Mouse (Mus musculus) MEL (cell line): ENCODE measurements around the gene Ptpre.
"Not testable (repeated sequence)": the region's sequence is repeated elsewhere in the genome, so short reads cannot be mapped to it uniquely, and the experiment has no call there.

ENCODE experiments used
- CTCF ChIP-seq, 3 experiments: IDR thresholded peaks in 2 of 3; conservative IDR thresholded peaks in 1 of 3; 2 replicates each; pipeline ENCODE4 v1.5.1; 2011 to 2012; ENCODE audit warnings: low read length in 3 of 3, low read depth in 2 of 3, mild to moderate bottlenecking in 2 of 3, improper control_type of control experiment in 1 of 3, inconsistent platforms in 1 of 3, mixed read lengths in 1 of 3, moderate library complexity in 1 of 3; ENCODE audit not compliant: control insufficient read depth in 1 of 3, insufficient read depth in 1 of 3, poor library complexity in 1 of 3, severe bottlenecking in 1 of 3
- EP300 ChIP-seq, 2 experiments: IDR thresholded peaks; 2 replicates each; pipeline ENCODE4 v1.6.1; 2011; ENCODE audit warnings: improper control_type of control experiment in 2 of 2, low read length in 2 of 2, low read depth in 1 of 2, mild to moderate bottlenecking in 1 of 2
- USF1 ChIP-seq: IDR thresholded peaks from 2 replicates; pipeline ENCODE4 v1.6.1; 2014; ENCODE audit warnings: low read depth, mild to moderate bottlenecking, inconsistent platforms, low read length, improper control_type of control experiment, moderate library complexity

- not testable (repeated sequence) for TF ChIP-seq USF1; EP300 (IDR thresholded peaks at IDR 0.05; ENCODE audit: low read depth in 1 of 2, low read length in 2 of 2)
- peak in 2 of 3 experiments; percentile 21 to 33; a peak in 2 of 6 replicates for TF ChIP-seq CTCF (IDR thresholded peaks at IDR 0.05 in 2 of 3, conservative IDR thresholded peaks at IDR 0.05 in 1 of 3; ENCODE audit: control insufficient read depth in 1 of 3, insufficient read depth in 1 of 3, low read depth in 2 of 3, low read length in 3 of 3, poor library complexity in 1 of 3, severe bottlenecking in 1 of 3)
Measured at GRCm38 (mm10) chr7:135616479-135616878, 79.2 kb downstream of the Ptpre start.
